Mouse (Mus musculus) cerebellum, adult 11 months (tissue): ENCODE measurements around the gene Irf4.

Experiments used
- DNase-seq: peaks from one replicate; pipeline ENCODE4 v3.0.0; 2022

The Irf4 gene

DNA sequence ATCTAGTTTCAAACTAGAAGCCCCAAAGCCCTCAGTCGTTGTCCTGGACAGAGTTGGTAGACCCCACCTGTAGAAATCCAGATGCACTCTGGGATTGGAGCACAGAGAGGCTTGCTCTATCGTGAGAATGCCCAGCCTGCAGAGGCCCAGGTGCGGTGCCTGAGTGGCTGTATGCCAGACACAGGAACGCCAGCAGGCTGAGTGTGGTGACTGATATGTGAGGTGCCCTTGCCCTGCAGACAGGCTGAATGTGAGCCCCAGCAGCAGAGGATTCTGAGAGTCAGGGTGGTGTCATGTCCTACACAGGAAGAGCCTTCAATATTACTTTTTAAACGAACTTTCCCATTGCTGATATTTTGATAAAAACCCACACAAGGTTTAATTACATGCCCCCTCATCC lies 16.9 kb downstream of the Irf4 start:
- DNase-seq, result no peak

DNA sequence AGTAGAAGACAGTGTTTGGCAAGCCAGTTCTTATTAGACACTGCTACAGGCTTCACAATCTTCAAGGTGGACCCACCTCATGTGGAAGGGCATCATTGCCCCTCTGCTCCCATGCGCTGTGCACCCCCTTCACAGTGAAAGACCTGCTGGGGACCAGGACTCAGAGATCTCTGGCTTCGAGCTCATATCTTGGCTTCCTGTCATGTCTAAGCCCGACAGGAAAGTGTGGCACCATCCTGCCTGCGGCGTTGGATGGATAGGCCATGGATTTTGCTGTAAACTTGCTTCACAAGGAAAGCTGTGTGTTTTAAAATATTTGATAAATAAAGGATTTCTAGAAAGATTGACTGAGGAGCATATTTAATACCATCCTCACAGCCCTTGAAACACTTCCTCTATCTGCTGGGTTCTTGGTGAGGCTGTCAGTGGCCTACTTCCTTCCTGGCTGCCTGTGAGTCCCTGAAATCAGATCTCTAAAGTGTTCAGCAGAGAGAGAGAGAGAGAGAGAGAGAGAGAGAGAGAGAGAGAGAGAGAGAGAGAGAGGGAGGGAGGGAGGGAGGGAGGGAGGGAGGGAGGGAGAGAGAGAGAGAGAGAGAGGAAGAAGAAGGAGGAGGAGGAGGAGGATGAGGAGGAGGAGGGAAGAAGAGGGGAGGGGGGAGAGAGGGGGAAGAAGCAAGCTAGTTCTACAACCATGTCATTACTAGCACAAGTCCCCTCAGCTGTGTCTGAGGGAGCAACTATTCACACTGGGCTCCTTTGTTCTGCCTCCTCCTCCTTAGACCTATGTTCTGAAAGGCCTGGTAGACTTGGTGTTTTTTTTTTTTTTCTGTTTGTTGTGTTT lies 17.8 kb downstream of the Irf4 start:
- DNase-seq, result no peak

DNA sequence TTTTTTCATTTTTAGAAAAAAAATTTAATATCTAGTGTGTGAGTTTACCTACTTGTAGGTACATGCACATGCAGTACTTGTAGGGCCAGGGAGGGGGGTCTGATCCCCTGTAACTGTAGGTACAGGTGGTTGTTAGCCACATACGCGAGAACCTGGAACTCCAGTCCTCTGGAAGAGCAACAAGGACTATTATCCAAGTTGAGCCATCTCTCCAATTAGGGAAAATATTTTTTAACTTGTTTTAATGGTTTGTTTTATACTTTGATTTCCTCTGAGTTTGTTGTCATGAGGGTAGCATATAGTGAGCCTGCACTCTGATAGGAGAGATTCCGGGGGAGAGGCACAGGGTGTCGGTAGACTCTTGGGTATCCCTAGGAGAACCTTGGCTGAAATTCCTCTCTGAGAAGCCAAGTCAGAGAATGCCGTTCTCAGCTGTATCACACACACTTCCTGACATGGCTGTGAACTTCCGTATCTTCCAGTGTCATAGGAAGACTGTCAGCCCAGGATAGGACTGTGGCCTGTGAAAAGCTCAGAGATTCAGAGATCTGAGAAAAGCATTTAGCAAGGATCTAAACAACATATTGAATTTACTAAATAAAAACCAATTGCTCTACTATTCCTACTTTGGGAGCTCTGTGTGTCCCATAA lies 18.6 kb downstream of the Irf4 start:
- no peak for DNase-seq

DNA sequence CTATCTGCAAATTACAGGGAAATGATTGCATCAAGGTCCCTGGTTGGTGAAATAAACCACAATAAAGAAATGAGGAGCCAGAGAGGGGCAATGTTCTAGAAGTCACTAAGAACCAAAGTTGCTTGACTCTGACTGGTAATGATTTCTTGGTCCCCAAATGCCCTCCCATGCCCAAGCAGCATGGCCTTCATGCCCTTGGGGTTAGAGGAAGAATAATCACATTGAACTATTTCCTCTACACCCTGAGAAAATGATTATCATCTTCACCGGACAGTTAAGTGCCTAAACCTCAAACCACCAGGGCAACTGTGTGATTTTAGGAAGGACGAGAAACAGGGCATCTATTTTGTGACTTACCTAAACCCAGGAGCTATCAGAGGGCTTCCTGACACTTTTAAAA lies 27.0 kb downstream of the Irf4 start:
- no peak for DNase-seq

DNA sequence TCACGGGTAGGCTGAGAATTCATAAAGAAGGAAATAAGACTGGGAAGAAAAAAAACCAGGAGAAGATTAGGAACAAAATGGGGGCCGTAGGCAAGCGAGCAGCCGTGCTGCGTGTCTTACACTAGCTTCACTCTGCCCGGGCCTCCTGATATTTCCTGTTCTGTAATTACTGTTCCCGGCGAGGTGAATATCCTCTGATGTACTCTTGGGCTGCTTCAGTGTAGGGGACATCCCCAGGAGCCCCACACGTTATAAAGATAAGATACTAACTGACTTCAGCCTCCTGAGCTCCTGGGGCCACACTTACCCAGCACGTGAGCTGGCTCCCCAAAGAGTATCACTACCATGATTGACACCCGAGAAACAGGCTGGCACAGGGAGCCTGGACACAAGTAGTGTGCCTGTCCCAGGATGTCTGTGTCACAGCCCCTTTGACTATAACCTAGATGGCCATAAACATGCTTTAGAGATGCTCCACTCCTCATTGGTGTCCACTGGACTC lies 28.7 kb downstream of the Irf4 start:
- no peak for DNase-seq

DNA sequence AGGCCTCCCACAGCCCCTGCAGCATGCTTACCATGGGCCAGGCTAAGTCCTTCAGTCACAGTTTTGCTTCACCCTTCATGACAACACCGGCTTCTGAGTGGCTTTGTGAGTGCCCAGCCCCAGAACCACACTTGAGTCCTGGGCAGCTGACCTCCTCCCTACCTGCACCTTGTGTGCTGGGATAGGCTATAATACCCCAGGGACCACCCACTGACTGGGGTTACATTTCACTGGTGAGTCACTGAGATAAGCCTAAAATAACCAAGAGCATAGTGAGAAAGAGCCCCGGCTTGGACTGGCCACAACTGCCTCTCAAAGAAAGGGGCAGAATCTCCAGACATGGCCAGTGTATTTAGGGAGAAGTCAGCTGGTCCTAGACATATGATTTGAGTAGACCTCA lies 32.9 kb downstream of the Irf4 start:
- no peak for DNase-seq

DNA sequence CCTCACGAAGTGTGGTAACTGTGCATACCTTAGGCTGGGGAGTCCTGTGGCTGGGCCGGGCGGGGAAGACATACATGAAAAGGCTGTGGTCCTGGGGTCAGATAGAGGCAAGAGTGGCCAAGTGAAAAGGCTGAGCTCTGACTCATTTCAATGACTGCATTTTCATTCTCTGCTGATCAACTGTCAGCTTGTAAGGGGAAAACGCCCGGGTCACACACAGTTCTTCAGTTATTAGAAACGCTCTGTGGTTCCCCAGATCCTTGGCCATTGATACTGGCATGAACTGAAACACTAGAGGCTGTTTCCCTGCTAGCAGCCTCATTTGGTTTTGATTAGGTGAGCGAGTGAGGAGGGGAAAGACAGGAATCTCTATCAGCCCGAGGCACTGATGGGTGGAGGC lies 33.4 kb downstream of the Irf4 start:
- no peak for DNase-seq

DNA sequence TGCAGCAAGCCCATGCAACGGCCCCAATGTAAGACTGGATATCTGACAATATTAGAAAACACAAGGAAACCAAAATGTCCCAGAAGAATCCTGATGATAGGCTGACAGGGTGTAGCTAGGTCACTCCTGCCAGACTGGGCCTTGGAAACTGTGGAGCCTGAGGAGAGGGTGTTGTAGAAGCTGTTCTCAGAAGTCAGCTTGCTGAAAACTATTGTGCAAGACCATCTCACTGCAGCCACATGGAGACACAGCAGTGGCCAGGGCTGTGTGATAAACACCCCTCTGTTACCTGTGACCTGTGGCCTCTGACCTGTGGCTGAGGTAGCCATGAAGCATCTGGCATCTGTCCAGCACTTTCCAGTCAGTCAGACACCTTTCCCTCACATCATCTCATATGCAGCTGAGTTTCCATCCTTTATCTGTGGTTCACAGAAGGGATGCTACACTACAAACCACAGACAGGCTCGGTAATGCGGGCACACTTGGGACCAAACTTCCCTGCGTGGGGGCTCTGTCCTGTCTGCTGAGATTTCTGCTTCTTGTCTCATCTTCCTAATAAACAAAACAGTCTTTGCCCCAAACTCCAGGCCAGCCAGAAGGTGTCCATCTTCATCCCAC lies 36.5 kb downstream of the Irf4 start:
- DNase-seq, result no peak

DNA sequence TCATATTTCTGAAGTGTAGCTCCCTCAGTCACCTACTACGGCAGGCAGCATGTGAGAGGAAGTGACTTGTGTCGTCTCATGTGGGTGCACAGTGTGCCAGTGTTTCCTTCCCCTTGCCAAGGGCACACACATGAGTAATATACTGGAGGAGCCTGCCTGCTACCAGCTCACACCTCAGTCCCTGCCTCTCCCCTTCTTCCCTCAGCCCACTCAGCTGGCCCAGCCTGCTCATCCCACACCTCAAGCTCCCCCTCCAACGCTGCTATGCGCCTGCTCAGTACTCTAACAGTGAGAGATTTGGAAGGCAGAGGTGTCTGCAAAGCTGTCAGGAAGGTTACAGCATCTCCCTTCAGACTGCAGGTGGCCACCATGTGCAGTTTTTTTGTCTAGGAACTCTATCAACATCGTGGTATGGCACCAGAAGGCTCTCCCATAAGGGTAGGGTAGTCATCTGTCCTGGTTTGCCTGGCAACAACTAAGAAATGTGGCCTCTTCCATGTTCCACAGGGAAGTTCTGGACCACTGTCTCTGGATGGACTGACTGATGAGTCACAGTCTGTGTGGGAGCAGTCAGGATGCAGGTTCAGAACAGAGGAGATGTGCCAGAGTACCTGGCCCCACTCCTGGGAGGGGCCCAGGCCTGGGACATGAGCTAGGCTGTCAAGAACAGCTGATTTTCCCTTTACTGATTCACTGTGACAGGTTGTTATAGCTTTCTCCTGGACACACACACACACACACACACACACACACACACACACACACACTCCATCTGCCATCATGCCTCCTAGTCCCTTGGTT lies 37.4 kb downstream of the Irf4 start:
- DNase-seq, result no peak

DNA sequence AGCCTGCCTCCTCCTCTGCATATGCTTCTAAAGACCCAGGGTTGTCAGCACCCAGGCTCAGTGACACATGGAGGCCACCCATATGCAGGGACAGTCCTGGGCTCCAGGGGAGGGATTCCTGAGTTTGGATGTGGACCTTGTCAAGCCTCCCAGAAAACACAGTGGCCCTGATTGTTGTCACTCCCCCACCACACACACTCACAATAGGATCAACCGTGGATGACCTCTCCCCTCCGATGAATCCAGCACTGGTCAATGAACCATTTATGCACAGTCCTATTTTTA lies 38.0 kb downstream of the Irf4 start:
- DNase-seq, result no peak

DNA sequence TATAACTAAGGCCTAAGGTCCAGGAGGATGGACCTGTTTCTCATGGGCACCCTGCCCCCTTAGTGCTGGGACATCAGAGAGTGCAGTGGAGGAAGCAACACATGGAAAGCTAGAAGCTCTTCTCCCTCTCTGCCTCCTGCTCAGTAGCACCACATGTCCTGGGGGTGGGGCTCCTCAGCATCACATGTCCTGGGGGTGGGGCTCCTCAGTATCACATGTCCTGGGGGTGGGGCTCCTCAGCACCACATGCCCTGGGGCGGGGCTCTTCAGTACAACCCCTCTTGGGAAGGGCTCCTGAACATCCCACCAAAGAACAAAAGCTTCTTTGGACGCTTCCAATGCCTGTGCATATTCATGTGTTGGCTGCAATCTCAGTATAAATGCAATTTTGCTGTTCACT lies 38.5 kb downstream of the Irf4 start:
- DNase-seq, result no peak

DNA sequence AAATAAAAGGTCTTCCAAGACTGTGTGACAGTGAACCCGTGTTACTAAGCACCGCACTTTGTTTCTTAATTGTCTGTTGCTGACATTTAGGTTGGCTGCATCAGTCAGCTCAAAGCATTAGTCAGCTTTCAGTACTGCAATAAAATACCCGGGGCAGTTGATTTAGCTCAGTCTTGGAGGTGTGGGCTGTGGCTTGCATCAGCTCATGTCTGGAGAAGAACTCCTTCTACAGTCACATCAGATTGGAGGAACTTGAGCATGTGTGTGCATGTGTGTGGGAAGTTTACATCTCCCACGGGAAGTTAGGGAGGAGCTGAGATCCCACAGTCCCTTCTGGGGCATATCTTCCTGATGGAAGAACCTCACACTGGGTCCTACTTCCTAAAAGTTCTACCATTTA lies 38.9 kb downstream of the Irf4 start:
- DNase-seq, result no peak

DNA sequence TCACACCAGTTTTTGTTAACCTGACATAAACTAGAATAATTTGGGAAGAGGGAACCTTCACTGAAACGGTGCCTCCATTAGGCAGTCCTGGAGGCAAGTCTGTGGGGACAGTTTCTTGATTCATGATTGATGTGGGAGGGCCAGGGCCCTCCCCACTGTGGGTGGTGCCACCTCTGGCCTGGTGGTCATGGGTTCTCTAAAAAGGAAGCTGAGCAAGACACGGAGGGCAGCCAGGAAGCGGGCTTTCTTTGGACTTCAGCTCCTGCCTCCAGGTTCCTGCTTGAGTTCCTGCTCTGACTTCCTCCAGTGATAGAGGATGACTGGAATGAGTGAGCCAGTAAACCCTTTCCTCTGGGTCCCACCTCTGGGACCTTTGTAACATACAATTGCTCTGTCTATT lies 39.4 kb downstream of the Irf4 start:
- no peak for DNase-seq

DNA sequence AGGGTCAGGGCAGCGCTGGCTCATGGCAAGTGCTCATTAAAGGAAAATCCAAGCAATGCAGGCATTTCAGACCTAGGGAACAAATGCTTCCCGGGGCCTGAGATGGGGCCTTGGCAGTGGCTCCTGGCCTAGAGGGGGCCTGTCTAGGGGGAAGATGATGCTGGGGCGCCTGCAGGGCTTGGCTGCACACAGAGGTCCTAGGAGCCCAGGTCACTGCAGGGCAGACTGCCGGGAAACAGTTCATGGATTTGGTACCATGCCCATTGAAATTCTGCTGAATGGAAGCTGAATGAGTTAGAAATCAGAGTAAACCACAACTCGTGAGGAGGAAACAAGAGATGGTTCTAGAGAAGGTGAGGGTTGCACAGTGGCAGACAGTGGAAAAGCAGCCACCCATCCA lies 41.0 kb downstream of the Irf4 start:
- no peak for DNase-seq

DNA sequence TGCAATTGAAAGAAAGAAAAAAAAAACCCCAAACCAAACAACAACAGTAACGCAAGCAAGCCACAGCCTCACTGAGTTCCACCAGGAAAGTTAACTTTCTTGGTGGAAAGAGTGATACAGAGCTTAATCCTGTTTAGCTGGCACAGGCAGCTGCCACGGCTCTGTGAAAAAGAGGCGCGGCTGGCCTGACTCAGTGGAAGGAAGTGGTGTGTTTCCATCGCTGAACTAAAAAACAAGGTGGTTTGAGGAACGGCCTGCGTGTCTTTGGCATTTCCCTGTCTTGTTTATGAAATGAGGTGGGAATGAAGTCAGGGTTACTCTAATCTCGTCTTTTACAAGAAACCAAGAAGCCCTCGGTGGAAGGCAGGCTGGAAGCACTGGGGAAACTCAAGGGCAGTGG lies 43.3 kb downstream of the Irf4 start:
- no peak for DNase-seq

DNA sequence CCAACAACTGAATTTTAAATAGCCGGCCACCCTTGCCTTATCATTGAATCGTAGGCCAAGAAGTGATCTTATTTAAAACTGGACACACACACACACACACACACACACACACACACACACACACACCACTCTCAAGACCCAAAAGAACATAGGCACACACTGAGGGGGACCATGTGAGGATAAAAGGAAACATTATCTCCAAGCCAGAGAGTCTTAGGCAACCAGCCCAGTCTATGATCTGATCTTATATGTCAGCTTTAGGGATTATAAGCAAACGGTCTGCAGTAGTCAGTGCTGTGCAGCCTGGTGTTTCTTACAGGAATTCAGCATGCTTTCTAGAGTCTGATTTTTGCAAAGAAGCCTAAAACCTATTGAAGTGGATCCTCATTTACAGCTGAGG lies 43.7 kb downstream of the Irf4 start:
- DNase-seq, result no peak

DNA sequence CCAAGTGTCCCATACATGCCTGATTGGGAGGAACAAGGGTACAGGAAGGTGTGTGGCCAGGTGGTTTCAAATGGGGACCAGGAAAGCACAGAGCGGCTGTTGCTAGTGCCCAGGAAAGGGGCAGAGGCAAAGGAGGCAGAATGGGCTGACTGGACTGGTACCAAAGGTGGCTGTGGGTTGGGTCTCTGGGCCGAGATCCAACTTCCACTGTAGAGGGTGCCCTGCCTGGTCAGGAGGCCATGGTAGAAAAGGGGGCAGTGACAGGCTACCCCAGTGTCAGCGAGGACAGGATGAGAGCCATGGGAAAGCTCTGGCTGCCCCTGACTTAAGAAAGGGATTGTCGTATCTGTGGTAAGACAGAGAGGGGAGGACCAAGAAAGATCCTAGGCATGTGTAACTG lies 44.2 kb downstream of the Irf4 start:
- DNase-seq, result no peak

DNA sequence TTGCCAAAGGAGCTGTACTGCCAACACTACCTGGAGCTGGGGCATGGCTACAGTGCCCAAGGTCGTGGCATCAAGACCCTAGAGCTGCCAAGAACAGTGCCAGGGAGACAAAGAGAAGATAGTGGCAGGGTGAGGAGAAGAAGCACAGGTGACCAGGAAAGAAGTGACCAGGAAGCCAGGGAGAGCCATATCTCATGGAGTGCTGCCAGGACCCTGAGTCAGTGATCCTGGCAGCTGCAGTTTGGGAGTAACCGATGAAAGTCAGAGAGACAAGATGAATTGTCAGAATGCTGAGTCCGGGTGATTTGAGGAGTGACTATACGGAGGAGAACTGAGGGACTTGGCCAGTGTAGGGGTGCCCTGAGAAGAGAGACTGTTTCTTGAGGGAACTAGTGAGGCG lies 44.6 kb downstream of the Irf4 start:
- no peak for DNase-seq

DNA sequence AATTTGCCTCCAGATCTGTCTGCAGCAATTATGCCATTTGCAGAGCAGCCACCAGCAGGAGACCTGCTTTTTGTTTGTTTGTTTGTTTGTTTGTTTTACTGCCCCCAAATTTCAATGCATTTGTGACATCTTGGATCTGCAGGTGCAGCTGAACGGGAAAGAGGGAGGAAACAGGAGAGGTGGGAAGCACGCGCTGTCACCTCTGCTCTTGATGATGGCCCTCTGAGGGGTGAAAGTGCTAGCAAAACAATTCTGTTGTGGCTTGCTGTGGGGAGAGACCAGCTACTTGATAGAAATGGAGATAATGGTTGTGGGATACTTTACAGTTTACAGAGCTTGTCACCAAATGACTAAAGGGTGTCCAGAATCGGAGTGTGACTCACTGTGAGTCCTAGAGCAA lies 46.9 kb downstream of the Irf4 start:
- DNase-seq, result no peak

DNA sequence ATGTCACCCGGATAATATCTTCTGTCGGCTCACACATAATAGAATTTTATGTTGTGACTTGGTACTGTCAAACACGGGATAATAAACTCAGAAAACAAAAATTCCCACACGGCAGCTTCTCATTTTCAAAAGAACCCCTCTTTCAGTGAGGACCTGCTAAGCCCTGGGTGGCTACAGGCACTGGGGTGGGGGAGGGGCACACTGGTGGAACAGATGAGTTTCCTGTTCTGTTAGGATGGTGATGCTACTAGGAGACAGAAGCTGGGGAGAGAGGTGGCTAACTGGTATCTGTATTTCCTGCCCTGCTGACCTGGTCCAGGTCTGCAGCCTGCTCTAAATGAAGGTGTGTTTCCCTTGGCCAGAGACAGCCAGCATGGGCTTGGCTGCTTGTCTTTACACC lies 52.9 kb downstream of the Irf4 start:
- no peak for DNase-seq

DNA sequence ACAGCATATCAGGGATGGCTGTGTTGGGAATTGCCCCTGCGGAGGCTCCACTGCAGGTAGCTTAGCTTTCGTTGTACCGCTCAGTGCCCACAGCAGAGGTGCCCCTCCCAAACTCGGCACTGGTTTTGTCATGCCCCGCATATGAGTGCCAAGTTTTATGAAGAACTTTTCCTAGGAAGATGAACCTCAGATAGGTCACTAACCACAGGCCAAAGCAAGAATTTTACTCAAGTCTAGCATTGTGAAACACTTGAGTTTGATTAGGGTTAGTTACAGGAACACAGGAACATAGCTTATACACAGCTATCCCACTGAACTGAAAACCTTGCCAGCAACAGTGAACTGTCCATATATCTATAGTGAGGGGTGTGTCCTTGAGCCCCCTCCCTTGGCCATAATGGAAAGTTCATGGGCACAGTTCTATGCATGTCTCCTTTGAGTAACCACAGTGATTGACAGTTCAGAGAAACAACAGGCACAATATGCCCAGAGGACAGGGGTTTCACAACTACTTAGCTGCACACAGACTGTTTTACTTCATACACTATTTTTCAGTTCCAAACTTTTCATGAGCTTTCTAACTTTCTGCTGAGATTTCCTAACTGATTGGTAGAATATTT lies 53.4 kb downstream of the Irf4 start:
- no peak for DNase-seq

DNA sequence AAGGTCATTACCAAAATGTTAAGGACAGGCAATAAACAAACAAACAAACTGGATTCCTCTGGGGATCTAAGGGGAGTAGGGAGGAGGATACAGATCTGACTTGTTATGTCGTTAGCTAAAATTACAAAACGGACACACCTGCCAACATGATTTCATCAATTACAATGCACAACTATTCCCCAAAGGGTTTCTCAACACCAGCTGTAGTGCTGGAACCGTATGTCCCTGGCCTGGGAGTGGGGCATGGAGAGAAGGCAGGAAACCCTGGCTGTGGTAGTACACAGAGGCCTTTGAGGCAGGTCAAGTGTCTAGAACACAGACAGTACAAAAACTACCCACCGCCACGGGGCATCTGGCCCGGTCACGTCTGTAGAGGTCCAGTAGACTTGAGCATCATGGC lies 60.2 kb downstream of the Irf4 start:
- DNase-seq, result no peak

DNA sequence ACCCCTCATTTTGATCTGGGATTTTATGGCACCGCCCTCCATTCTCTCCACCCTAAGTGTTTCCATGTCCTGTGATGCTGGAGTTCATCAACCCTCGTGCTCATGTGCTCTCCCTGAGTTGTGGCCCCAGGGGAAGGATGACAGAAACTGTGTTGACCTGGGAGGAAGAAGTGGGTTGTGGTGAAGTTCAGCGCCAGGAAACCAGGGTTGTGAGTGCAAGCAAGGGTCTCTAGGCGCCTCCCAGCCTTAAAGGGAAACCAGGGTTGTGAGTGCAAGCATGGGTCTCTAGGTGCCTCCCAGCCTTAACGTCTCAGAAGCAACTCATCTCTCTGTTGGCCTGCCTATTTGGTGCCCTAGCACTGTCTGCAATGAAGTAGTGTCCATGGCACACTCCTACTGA lies 64.4 kb downstream of the Irf4 start:
- no peak for DNase-seq
